Mouse (Mus musculus): ENCODE data around the gene Mmgt2.

Mmgt2 gene

DNA sequence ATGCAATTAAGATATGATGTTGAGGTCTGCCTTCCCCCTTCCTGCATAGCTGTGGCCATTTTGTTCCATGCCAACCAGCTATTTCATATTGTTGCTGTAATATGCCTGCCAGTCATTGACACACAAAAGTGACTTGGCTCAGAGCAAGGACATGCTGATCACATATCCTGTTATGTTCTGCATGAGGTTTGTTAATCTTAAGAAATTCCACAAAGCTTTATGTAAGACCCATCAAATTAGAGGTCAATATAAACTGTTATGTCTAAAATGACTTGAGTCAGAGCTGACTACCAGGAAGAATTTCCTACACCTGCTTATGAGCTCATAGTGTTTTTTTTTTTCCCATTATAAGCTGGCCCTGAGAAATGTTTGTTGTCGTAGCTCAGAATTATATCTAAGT is 52.8 kb downstream of the Mmgt2 start:
- DNase-seq (ENCODE audit: low spot score in 2 of 2): no peak

DNA sequence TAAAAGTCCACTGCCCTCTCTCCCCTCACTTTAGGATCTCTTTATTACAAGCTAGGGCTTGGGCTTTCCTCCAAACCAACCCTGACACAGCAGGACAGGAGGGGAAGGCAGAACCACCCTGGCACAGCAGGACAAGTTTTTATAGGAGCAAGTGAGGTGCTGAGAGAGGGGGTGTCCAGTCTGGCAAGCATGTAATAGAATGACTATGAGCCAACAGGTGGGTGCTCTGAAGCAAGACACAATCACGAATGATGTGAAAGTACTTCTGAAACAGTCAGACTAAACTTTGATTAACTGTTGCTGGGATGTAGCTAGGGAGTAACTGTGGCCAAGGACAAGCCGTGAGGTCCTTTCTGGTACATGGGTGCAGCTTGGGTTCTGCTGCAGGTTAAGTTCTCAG is 57.7 kb downstream of the Mmgt2 start:
- DNase-seq (ENCODE audit: low spot score in 2 of 2): no peak

DNA sequence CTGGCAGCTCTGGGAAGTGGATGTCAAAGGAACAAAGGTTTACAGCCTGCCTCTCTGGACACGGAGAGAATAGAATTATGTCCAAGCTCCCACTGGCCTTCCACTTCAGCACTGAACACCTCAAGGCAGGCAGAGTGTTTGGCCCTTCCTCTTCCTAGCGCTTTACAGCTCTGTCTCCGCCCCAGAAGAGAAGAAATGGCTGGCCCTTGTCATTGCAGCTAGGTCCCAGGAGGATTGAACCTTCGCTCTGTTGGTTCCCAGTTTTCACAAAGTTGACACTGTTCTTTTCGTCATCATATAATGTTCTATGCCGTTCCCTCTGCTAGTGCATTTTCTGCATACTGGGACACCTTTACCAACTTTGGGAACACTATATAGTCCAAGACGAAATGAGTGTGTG is 59.8 kb downstream of the Mmgt2 start:
- no peak for DNase-seq (ENCODE audit: low spot score in 2 of 2)

DNA sequence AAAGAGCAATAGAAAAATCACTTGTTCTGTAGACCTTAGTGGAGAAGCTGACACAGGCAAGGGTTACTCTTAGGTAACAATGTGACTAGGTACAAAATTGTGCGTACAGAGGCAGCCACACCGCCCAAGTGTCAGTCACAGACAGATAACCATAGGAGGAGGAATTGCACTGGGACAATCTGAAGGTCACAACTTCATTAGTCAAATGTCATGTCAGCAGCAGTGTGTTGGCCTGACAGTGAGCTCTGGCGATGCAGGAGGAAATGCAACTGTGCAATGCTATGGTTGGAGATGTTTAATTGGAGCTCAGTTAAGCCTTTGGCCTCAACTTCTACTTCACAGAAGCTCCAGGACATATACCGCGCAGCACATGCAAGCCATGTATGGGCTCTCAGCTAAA is 62.2 kb downstream of the Mmgt2 start:
- DNase-seq (ENCODE audit: low spot score in 2 of 2): no peak
